Mouse (Mus musculus): Measurements from ENCODE around the gene Gabrb3. TPM values are rescaled to one million over a fixed set of nuclear protein-coding genes. Genes with fewer than 3 reads are reported as not detected.

Gene Gabrb3
- polyA plus RNA-seq, 1 experiment, result not detected

DNA sequence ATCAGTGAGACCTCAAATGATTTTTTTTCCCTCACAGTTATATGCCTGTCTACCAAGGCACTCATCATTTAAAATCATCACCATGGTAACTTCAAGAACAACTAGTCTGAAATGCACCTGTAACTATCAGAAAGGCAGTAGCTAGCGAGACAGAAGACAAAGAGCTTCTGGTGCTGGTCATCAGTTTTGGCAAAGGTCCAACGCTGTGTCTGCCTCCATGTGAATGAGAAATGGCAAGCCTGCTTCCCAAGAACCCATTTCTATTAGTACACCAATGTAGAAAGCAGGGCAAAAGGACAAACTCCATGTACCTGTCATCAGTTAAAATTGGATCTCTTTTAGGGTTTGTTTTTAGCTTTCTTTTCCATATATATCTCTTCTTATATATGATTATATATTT, 448.5 kb downstream of the Gabrb3 start:
- Histone ChIP-seq H3K79me2 (ENCODE audit: control insufficient read depth, insufficient read depth) (no peaks in the 10 kb centered on the region), H3K4me2 (ENCODE audit: low read depth) (no peak overlapping the region), H3K36me3 (ENCODE audit: control insufficient read depth, insufficient read depth) (no peaks in the 10 kb centered on the region), H3ac (ENCODE audit: control insufficient read depth, insufficient read length) (no peak overlapping the region), H3K27me3 (ENCODE audit: control insufficient read depth, insufficient read depth, insufficient read length) (no peaks in the 10 kb centered on the region), H3K4me3 (no peak overlapping the region)
- TF ChIP-seq USF1 (IDR thresholded peaks at IDR 0.05; ENCODE audit: low read depth) (no peak), TCF12 (IDR thresholded peaks at IDR 0.05; ENCODE audit: insufficient read depth, poor library complexity, severe bottlenecking) (no peak), MYOG (IDR thresholded peaks at IDR 0.05; ENCODE audit: control insufficient read depth in 1 of 3, insufficient read depth in 1 of 3, insufficient read length in 2 of 3, low read depth in 2 of 3) (no peak), CEBPB (IDR thresholded peaks at IDR 0.05; ENCODE audit: insufficient read depth, poor library complexity, severe bottlenecking) (no peak), SRF (IDR thresholded peaks at IDR 0.05; ENCODE audit: control insufficient read depth, insufficient read length, low read depth) (no peak), E2F4 (IDR thresholded peaks at IDR 0.05; ENCODE audit: insufficient read depth) (no peak), MYOD1 (IDR thresholded peaks at IDR 0.05; ENCODE audit: control insufficient read depth in 1 of 3, insufficient read length in 2 of 3, low read depth in 2 of 3) (no peak), POLR2AphosphoS2 (IDR thresholded peaks at IDR 0.05; ENCODE audit: insufficient read length, low read depth) (no peak), MAX (IDR thresholded peaks at IDR 0.05; ENCODE audit: low read depth) (no peak), REST (IDR thresholded peaks at IDR 0.05; ENCODE audit: insufficient read depth, insufficient read length) (no peak), POLR2A (IDR thresholded peaks at IDR 0.05; ENCODE audit: insufficient read length, low read depth) (no peak), TCF3 (IDR thresholded peaks at IDR 0.05; ENCODE audit: insufficient read length, low read depth) (no peak)

Other genes starting within 250 kb of the Gabrb3 start
- gene Gabrg3, start 32.5 kb upstream of the Gabrb3 start, polyA plus RNA-seq (2012; fragmentation: generic; extraction: Trizol), result not detected
- not detected for gene Gabra5, start 90.4 kb downstream of the Gabrb3 start, polyA plus RNA-seq (2012; fragmentation: generic; extraction: Trizol)